Mouse (Mus musculus): ENCODE results near the gene Foxn1.

DNA sequence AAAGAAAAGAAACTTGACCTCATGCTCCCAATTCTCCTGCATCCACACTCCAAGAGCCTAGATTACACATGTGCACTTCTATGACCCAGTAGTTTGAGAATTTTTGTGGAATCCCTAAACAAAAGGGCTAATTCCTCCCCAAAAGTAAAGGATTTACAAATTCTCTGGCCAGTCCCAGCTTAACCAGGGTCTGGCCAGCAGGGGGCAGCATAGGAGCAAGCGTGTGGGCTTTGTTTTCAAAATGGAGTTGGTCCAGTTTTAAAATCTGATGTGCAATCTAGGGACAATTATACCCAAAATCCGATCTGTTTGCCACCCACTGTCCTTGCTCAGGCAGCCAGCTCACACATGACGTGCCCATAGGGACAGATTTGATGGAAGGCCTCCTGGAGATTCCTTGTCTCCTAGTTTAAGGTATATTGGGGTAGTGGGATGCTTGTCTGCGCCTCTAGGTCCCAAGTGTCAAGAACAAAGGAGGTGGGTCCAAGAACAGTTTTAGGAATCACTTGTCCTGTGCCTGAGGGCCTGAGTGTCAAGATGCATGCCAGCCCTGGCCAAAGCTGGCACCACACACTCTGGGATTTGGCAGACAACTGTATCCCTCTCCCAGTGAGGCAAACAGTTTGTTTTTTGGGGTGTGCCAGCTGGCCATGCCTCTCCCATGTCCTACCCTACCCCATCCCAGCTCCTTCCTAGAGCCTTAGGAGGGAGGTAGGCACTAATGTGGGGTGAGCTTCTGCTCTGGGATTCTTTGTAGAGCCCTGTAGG, 30.7 kb downstream of the Foxn1 start:
- TF ChIP-seq CTCF (IDR thresholded peaks at IDR 0.05; ENCODE audit: low read depth, low read length), result peak; percentile 90
- no peak for TF ChIP-seq POLR2A (IDR thresholded peaks at IDR 0.05; ENCODE audit: extremely low read depth, insufficient read depth, low read length)

All from liver, adult 2 months (tissue).